Mouse (Mus musculus) limb, embryonic 15.5 days (tissue): ENCODE measurements at regions not wholly inside any gene's neighbourhood (a gene's known extent, or its start where the extent isn't known, plus 50 kb on each side); places are given as distances from the start of the nearest gene placed in this dataset.
A peak's percentile ranks its signal among the peaks of the same experiment; 100 is the strongest.

Experiments used
- ATAC-seq: fragments of 200-750 bp; cut with Nextera tagmentation; 2 replicates; pipeline ENCODE4 v1.8.0; 2017; ENCODE audit warnings: low read depth, moderate TSS enrichment; ENCODE audit not compliant: insufficient number of reproducible peaks, low FRiP score, low TSS enrichment
- H3K27ac ChIP-seq: fragments of 300-500 bp; sonication (generic); 2 replicates; pipeline ENCODE4 v1.5.1; 2015; ENCODE audit warnings: moderate library complexity, mild to moderate bottlenecking, inconsistent platforms
- H3K27me3 ChIP-seq: fragments of 300-500 bp; sonication (generic); 2 replicates; pipeline ENCODE4 v1.6.1; 2015; ENCODE audit warnings: inconsistent platforms
- H3K36me3 ChIP-seq: fragments of 300-500 bp; sonication (generic); 2 replicates; pipeline ENCODE4 v1.6.1; 2015; ENCODE audit warnings: inconsistent platforms
- H3K4me1 ChIP-seq: fragments of 300-500 bp; sonication (generic); 2 replicates; pipeline ENCODE4 v1.6.1; 2015; ENCODE audit warnings: inconsistent platforms
- H3K4me2 ChIP-seq: fragments of 300-500 bp; sonication (generic); 2 replicates; pipeline ENCODE4 v1.6.1; 2015; ENCODE audit warnings: mild to moderate bottlenecking, inconsistent platforms
- H3K4me3 ChIP-seq: fragments of 300-500 bp; sonication (generic); 2 replicates; pipeline ENCODE4 v1.5.1; 2015; ENCODE audit warnings: mild to moderate bottlenecking, inconsistent platforms
- H3K9ac ChIP-seq: fragments of 300-500 bp; sonication (generic); 2 replicates; pipeline ENCODE4 v1.6.1; 2015; ENCODE audit warnings: inconsistent platforms
- H3K9me3 ChIP-seq: fragments of 300-500 bp; sonication (generic); 2 replicates; pipeline ENCODE4 v1.6.1; 2016; ENCODE audit warnings: inconsistent platforms
- WGBS: fragments of 180-500 bp; shearing (Covaris S2); methylation state at CpG from one replicate; pipeline ENCODE4 v1.1.7; 2015; 5-methylcytosine and 5-hydroxymethylcytosine counted together

DNA sequence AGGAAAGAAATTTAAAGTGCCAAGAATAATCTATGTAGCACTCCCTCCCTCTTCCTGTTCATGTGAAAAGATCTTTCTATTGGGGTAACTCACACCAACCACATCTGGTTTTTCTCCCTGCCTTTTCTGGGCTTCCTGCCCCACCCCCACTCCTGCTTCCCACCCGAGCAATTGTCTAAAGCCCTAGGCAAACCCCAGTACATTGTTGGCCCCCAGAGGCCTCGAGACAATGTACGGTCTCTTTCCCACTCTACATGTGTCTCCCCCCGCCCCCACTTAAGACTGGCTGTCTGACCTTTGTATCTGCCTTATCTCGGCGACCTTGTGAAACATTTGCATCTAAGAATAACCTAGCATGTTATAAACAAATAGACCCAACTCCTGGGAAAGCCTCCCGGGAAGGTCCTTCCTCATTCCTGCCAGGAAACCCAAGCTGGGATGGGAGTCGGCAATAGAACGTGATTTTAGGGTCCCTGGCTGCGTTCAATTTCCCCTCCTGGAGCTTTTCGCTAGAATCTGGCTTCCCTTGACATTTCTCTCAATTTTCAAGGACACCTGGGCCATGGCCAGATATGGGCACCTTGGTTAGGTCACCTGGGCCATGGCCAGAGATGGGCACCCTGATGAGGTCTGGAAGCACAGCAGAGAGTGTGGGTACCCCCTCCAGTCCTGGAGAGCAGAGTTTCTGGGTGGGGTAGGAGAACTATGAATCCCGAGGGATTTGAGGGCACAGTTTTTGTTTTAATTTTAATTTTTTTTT is 97.9 kb upstream of the Map4k3 start:
- 31% methylated on average over 12 of the region's 12 CpGs for WGBS
- Histone ChIP-seq H3K27me3 (no peaks in the 10 kb centered on the region), H3K9ac (no peak overlapping the region), H3K4me1 (peaks cover 17% of the 10 kb centered on the region), H3K4me3 (peak overlapping the region; percentile 4; the same call in 1 of the 2 replicates), H3K27ac (peak overlapping the region; percentile 91), H3K36me3 (no peaks in the 10 kb centered on the region), H3K9me3 (no peaks in the 10 kb centered on the region), H3K4me2 (peak overlapping the region; percentile 22)
- peak; percentile 72 for ATAC-seq

GRCm38 (mm10) chr17:80825518-80825901 is 97.2 kb upstream of the Map4k3 start:
- H3K4me2 ChIP-seq, result peak overlapping the region; percentile 22
- 8% methylated on average over 10 of the region's 10 CpGs for WGBS
- no peaks in the 10 kb centered on the region for H3K9me3 ChIP-seq
- peak overlapping the region; percentile 91 for H3K27ac ChIP-seq
- H3K9ac ChIP-seq, result no peak overlapping the region
- H3K27me3 ChIP-seq, result no peaks in the 10 kb centered on the region
- peak overlapping the region; percentile 4; the same call in 1 of the 2 replicates for H3K4me3 ChIP-seq
- ATAC-seq, result peak; percentile 87
- H3K36me3 ChIP-seq, result no peaks in the 10 kb centered on the region
- H3K4me1 ChIP-seq, result peaks cover 17% of the 10 kb centered on the region

- Histone ChIP-seq H3K4me2 (peak overlapping the region; percentile 22), H3K9ac (no peak overlapping the region), H3K27ac (peak overlapping the region; percentile 91), H3K27me3 (no peaks in the 10 kb centered on the region), H3K36me3 (no peaks in the 10 kb centered on the region), H3K4me1 (peaks cover 17% of the 10 kb centered on the region), H3K9me3 (no peaks in the 10 kb centered on the region), H3K4me3 (no peak overlapping the region; the same call in 1 of the 2 replicates)
- ATAC-seq, result peak; percentile 21; the same call in 1 of the 2 replicates
- 61% methylated on average over 13 of the region's 13 CpGs for WGBS
Measured at GRCm38 (mm10) chr17:80824826-80825517, 96.7 kb upstream of the Map4k3 start.

DNA sequence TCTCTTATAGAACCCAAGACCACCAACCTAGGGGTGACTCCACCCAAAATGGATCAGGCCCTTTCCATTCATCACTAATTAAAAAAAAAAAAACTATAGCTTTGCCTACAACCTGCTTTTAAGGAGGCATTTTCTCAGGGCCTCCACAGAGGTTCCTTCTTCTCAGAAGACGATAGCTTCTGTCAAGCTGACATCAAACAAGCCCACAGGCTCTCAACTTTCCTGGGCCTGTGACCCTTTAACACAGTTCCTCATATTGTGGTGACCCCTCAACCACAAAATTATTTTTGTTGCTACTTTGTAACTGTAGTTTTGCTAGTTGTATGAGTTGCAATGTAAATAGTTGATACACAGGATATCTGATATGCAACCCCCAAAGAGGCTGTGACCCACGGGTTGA is 96.0 kb upstream of the Map4k3 start:
- H3K4me1 ChIP-seq, result peaks cover 17% of the 10 kb centered on the region
- 81% methylated on average over 2 of the region's 2 CpGs for WGBS
- H3K9ac ChIP-seq, result no peak overlapping the region
- H3K27me3 ChIP-seq, result no peaks in the 10 kb centered on the region
- H3K36me3 ChIP-seq, result no peaks in the 10 kb centered on the region
- ATAC-seq, result no peak
- no peak overlapping the region for H3K4me3 ChIP-seq
- no peak overlapping the region for H3K4me2 ChIP-seq
- H3K9me3 ChIP-seq, result no peaks in the 10 kb centered on the region
- H3K27ac ChIP-seq, result no peak overlapping the region

GRCm38 (mm10) chr17:80820888-80821287 is 92.6 kb upstream of the Map4k3 start:
- 46% methylated on average over 8 of the region's 8 CpGs for WGBS
- no peaks in the 10 kb centered on the region for H3K27me3 ChIP-seq
- H3K4me3 ChIP-seq, result no peak overlapping the region

DNA sequence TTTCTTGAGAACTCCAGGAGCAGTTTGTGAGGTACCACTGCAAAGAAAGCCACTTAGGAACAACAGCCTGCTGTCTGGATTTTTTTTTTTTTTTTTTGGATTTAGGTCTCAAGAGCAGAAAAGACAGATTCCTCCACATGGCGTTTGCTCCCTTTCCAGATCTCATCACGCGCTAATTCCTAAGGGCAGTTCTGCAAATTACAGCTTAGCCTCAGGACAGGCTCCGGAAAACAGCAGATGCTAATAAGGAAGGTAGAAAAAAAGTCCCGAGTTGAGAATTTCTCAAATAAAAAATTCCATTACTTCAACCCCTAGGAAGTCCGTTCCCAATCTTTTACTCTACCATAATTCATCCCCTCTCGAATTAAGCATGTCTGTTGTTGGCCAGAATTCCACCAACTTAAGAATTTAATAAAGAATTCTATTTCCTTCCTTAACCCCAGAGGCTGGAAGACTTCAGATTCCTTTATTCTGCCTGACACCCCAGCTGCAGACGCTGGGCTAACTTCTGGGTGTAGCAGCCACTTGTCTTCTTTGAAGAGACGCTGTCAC is 90.3 kb upstream of the Map4k3 start:
- WGBS, result 14% methylated on average over 9 of the region's 9 CpGs
- Histone ChIP-seq H3K4me2 (no peak overlapping the region), H3K4me3 (no peak overlapping the region), H3K36me3 (no peaks in the 10 kb centered on the region), H3K9me3 (no peaks in the 10 kb centered on the region), H3K4me1 (peaks cover 7% of the 10 kb centered on the region; the same call in 1 of the 2 replicates), H3K27ac (peak overlapping the region; percentile 71), H3K27me3 (no peaks in the 10 kb centered on the region), H3K9ac (0 out of 2 replicates have a peak overlapping the region, but pooled peaks have one; percentile 10)
- no peak for ATAC-seq

More at GRCm38 (mm10) chr17:80820888-80821287, 92.6 kb upstream of the Map4k3 start:
- no peak overlapping the region for H3K4me2 ChIP-seq
- no peaks in the 10 kb centered on the region for H3K9me3 ChIP-seq
- H3K27ac ChIP-seq, result no peak overlapping the region
- no peak for ATAC-seq
- no peaks in the 10 kb centered on the region for H3K36me3 ChIP-seq
- H3K4me1 ChIP-seq, result peaks cover 19% of the 10 kb centered on the region
- H3K9ac ChIP-seq, result no peak overlapping the region

GRCm38 (mm10) chr17:80815747-80816146 is 87.5 kb upstream of the Map4k3 start:
- H3K4me2 ChIP-seq, result no peak overlapping the region
- H3K27me3 ChIP-seq, result no peaks in the 10 kb centered on the region
- H3K9me3 ChIP-seq, result no peaks in the 10 kb centered on the region
- no peak overlapping the region for H3K27ac ChIP-seq
- H3K9ac ChIP-seq, result no peak overlapping the region
- no peaks in the 10 kb centered on the region for H3K36me3 ChIP-seq
- peaks cover 7% of the 10 kb centered on the region; the same call in 1 of the 2 replicates for H3K4me1 ChIP-seq
- H3K4me3 ChIP-seq, result no peak overlapping the region
- ATAC-seq, result no peak
- 82% methylated on average over 4 of the region's 4 CpGs for WGBS

GRCm38 (mm10) chr17:80813194-80813593 is 84.9 kb upstream of the Map4k3 start:
- Histone ChIP-seq H3K36me3 (no peaks in the 10 kb centered on the region), H3K27ac (no peak overlapping the region), H3K4me2 (no peak overlapping the region), H3K9me3 (no peaks in the 10 kb centered on the region), H3K4me1 (peaks cover 4% of the 10 kb centered on the region; the same call in 1 of the 2 replicates), H3K27me3 (no peaks in the 10 kb centered on the region), H3K4me3 (no peak overlapping the region), H3K9ac (no peak overlapping the region)
- ATAC-seq, result no peak
- WGBS, result 74% methylated on average over 10 of the region's 10 CpGs

- H3K4me1 ChIP-seq, result peaks cover 5% of the 10 kb centered on the region; the same call in 1 of the 2 replicates
- ATAC-seq, result no peak
- no peak overlapping the region for H3K4me2 ChIP-seq
- H3K9ac ChIP-seq, result no peak overlapping the region
- WGBS, result 80% methylated on average over 5 of the region's 5 CpGs
- H3K9me3 ChIP-seq, result no peaks in the 10 kb centered on the region
- no peak overlapping the region for H3K27ac ChIP-seq
- H3K36me3 ChIP-seq, result no peaks in the 10 kb centered on the region
- H3K4me3 ChIP-seq, result no peak overlapping the region
- H3K27me3 ChIP-seq, result no peaks in the 10 kb centered on the region
Measured at GRCm38 (mm10) chr17:80809275-80809674, 81.0 kb upstream of the Map4k3 start.

DNA sequence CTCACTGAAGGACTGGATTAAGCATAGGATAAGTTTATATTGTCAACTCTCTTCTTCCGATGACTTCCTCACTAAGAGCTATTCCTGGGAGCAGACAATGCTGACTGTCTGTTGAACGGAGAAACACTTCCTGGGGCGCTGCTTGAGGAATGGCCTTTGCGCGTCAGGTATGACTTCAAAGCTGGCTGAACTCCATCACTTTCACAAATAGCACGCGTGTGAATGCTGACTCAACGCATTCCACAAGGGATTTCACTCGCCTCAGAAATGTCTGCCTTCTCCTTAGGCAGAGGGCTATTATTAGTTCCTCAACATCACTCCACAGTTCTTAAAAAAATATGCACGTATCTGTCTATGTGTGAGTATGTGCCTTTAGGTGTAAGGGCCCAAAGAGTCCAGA is 79.8 kb upstream of the Map4k3 start:
- H3K4me3 ChIP-seq, result no peak overlapping the region
- H3K4me1 ChIP-seq, result peaks cover 5% of the 10 kb centered on the region; the same call in 1 of the 2 replicates
- ATAC-seq, result no peak
- no peak overlapping the region for H3K4me2 ChIP-seq
- H3K27me3 ChIP-seq, result no peaks in the 10 kb centered on the region
- no peak overlapping the region for H3K9ac ChIP-seq
- WGBS, result 43% methylated on average over 10 of the region's 10 CpGs
- H3K9me3 ChIP-seq, result no peaks in the 10 kb centered on the region
- H3K27ac ChIP-seq, result no peak overlapping the region
- no peaks in the 10 kb centered on the region for H3K36me3 ChIP-seq

DNA sequence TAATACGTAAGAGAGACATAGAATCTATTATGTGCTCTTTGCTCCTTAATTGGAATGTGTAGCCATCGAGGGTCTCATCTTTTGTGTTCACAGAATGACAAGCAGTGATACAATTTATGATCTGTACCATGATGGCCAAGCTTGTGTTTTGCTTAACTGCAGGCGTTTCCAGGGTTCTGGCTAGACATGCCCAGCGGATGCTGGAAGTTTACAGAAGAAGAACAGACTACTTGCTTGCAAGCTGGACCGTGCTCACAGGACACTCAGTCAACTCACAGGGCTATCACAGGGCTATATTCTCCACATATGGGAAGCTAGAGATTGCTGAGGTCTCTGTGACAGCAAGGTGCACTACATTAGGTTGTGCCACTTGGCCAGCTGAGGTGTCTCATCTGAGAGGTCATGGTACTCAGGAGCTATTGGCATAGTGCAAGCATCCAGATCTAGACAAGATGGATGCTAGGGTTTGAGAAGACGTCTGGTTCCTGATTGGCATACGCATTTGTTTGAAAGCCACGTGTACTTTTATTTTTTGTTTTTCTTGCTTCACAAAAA is 75.2 kb upstream of the Map4k3 start:
- no peak overlapping the region for H3K27ac ChIP-seq
- H3K4me3 ChIP-seq, result no peak overlapping the region
- no peaks in the 10 kb centered on the region for H3K9me3 ChIP-seq
- no peaks in the 10 kb centered on the region for H3K27me3 ChIP-seq
- H3K36me3 ChIP-seq, result no peaks in the 10 kb centered on the region
- no peak overlapping the region for H3K9ac ChIP-seq
- H3K4me1 ChIP-seq, result peaks cover 27% of the 10 kb centered on the region
- H3K4me2 ChIP-seq, result no peak overlapping the region
- 76% methylated on average over 8 of the region's 8 CpGs for WGBS
- ATAC-seq, result no peak

DNA sequence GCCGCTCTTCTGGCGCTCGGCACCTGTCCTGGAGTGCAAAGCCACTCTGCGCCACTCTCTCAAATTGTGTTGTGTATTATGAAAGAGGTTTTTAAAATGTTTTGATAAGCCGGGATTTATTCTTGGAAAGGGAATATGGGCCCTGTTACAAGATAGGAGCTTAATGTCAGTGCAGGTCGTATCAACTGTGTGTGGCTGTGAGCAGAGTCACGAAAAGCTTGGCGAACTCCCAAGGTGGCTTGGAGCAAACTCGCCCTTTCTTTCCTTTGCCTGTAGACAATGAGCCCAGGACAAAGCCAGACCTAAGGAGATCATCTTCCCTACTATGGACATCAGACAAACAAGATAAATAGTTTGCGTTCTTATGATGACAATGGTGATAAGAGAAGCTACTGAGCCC is 74.3 kb upstream of the Map4k3 start:
- no peaks in the 10 kb centered on the region for H3K36me3 ChIP-seq
- H3K27ac ChIP-seq, result peak overlapping the region; percentile 93
- H3K4me1 ChIP-seq, result peaks cover 22% of the 10 kb centered on the region
- H3K9ac ChIP-seq, result no peak overlapping the region
- H3K4me2 ChIP-seq, result no peak overlapping the region
- no peaks in the 10 kb centered on the region for H3K9me3 ChIP-seq
- H3K4me3 ChIP-seq, result no peak overlapping the region
- WGBS, result 63% methylated on average over 10 of the region's 10 CpGs
- H3K27me3 ChIP-seq, result no peaks in the 10 kb centered on the region
- ATAC-seq, result no peak
